Mouse (Mus musculus) regulatory T cell (primary cell): ENCODE results near the gene Plxna4.

Experiments
- in situ Hi-C: fragments of 300-600 bp; cut with MboI, MseI; formaldehyde crosslinking; loops from one replicate; pipeline ENCODE4 v1.15.1; 2025; ENCODE audit warnings: high pct_unique_total_duplicates

Plxna4 gene

GRCm38 (mm10) chr6:32261339-32261738, 326.7 kb downstream of the Plxna4 start:
- in situ Hi-C loops = no loop called here

GRCm38 (mm10) chr6:32260341-32260740, 327.7 kb downstream of the Plxna4 start:
- in situ Hi-C loops = no loop called here

GRCm38 (mm10) chr6:32255191-32255590, 332.8 kb downstream of the Plxna4 start:
- in situ Hi-C loops = no loop called here

GRCm38 (mm10) chr6:32252168-32252567, 335.8 kb downstream of the Plxna4 start:
- in situ Hi-C loops = no loop called here

- in situ Hi-C loops = no loop called here
Observed at GRCm38 (mm10) chr6:32251674-32252073, 336.3 kb downstream of the Plxna4 start.

GRCm38 (mm10) chr6:32246036-32246435, 342.0 kb downstream of the Plxna4 start:
- in situ Hi-C loops = no loop called here

- in situ Hi-C loops = no loop called here
Observed at GRCm38 (mm10) chr6:32243040-32243439, 345.0 kb downstream of the Plxna4 start.

- in situ Hi-C loops = no loop called here
Observed at GRCm38 (mm10) chr6:32231383-32231782, 356.6 kb downstream of the Plxna4 start.

GRCm38 (mm10) chr6:32226636-32227035, 361.4 kb downstream of the Plxna4 start:
- in situ Hi-C loops = no loop called here

- in situ Hi-C loops = no loop called here
Observed at GRCm38 (mm10) chr6:32224007-32224703, 363.8 kb downstream of the Plxna4 start.

- in situ Hi-C loops = no loop called here
Observed at GRCm38 (mm10) chr6:32220765-32221164, 367.2 kb downstream of the Plxna4 start.

- in situ Hi-C loops = no loop called here
Observed at GRCm38 (mm10) chr6:32218544-32218943, 369.4 kb downstream of the Plxna4 start.

- in situ Hi-C loops = no loop called here
Observed at GRCm38 (mm10) chr6:32212439-32212838, 375.6 kb downstream of the Plxna4 start.

GRCm38 (mm10) chr6:32210139-32210538, 377.9 kb downstream of the Plxna4 start:
- in situ Hi-C loops = no loop called here

GRCm38 (mm10) chr6:32208951-32209350, 379.0 kb downstream of the Plxna4 start:
- in situ Hi-C loops = no loop called here

GRCm38 (mm10) chr6:32204253-32204652, 383.7 kb downstream of the Plxna4 start:
- in situ Hi-C loops = no loop called here

GRCm38 (mm10) chr6:32203389-32203788, 384.6 kb downstream of the Plxna4 start:
- in situ Hi-C loops = no loop called here

- in situ Hi-C loops = no loop called here
Observed at GRCm38 (mm10) chr6:32202664-32203192, 385.3 kb downstream of the Plxna4 start.

- in situ Hi-C loops = no loop called here
Observed at GRCm38 (mm10) chr6:32201506-32201905, 386.5 kb downstream of the Plxna4 start.

- in situ Hi-C loops = no loop called here
Observed at GRCm38 (mm10) chr6:32199616-32200015, 388.4 kb downstream of the Plxna4 start.

- in situ Hi-C loops = no loop called here
Observed at GRCm38 (mm10) chr6:32196913-32197312, 391.1 kb downstream of the Plxna4 start.

GRCm38 (mm10) chr6:32193046-32193445, 394.9 kb downstream of the Plxna4 start:
- in situ Hi-C loops = no loop called here

GRCm38 (mm10) chr6:32184402-32184985, 403.5 kb downstream of the Plxna4 start:
- in situ Hi-C loops = no loop called here
